Mouse (Mus musculus) bone marrow, adult 2 months (tissue): Measurements from ENCODE around the gene Hoxc5.

Source experiments
- CTCF ChIP-seq: fragments of 200-500 bp; IDR thresholded peaks from 2 replicates; pipeline ENCODE4 v1.5.1; 2011; ENCODE audit warnings: low read length, control low read depth; ENCODE audit not compliant: control insufficient read depth, insufficient read depth
- POLR2A ChIP-seq: fragments of 200-500 bp; IDR thresholded peaks from 2 replicates; pipeline ENCODE4 v1.6.1; 2011; ENCODE audit warnings: low read depth, mild to moderate bottlenecking, control low read depth, low read length, borderline replicate concordance; ENCODE audit not compliant: control insufficient read depth

- no peak for TF ChIP-seq CTCF
- TF ChIP-seq POLR2A: no peak
These were observed 33.3 kb downstream of the Hoxc5 start for GRCm38 (mm10) chr15:103000501-103000901.
